Mouse (Mus musculus) heart, postnatal 0 days (tissue): ENCODE results near the gene Sv2b.

Experiments
- CTCF ChIP-seq: IDR thresholded peaks from 2 replicates; pipeline ENCODE4 v1.5.1; 2016; ENCODE audit warnings: antibody characterized with exemption, control low read depth, low read depth
- EP300 ChIP-seq: IDR thresholded peaks from 2 replicates; pipeline ENCODE4 v1.6.1; 2016; ENCODE audit warnings: antibody characterized with exemption, low read depth

DNA sequence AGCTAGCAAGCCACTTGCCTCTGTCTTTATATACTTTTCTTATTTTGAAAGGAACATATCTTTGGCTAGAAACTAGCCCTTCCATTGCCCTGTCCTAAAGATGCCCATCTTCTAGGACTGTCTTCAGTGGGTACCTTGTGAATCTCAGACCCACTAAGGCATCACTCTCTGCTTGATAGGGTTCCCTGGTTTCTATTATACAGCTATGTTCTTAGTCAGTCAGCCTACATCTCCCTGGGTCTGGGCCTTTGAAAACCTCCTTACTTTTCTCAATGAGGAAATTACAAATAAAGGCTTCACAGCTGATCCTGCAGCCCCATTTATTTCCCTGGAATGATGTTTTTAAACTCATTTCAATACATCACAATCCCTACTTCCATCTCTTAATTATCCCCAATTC lies 88.8 kb downstream of the Sv2b start:
- TF ChIP-seq EP300 (no peak), CTCF (no peak)
